Mouse (Mus musculus): ENCODE measurements at regions not wholly inside any gene's neighbourhood (a gene's known extent, or its start where the extent isn't known, plus 50 kb on each side); places are given as distances from the start of the nearest gene placed in this dataset.
"Not testable (repeated sequence)": the region's sequence is repeated elsewhere in the genome, so short reads cannot be mapped to it uniquely, and the experiment has no call there.

DNA sequence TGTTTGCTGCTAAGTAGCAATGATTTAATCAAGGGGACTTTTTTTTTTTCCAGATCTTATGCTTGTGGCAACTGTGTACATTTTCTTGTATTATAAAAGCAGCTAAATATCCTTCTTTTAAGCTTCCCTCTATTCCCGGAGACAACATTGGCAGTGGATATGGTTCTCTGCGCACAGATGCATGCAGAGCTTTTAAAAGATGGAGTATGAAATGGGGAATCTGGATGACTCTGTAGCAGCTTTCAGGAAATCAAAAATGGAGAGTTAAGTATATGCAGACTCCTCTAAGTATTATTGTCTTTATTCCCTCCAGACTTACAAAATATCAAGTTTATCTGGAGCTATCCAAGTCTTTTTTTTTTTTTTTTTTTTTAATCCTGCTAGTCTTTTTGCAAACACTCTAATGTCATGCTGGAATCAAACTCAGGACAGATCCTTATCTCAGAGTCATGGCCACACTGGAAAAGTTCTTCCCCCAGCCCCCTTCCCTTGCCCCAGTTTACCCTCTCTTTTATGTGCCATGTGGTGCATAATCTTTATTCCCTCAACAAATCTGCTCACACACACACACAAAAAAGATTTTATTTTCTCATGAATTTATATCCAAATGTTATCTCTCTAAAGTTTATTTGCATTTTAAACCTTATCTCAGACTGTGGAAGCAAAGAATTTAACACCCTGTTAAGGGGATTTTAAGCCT is 1080.3 kb upstream of the Cdh6 start:
- no peak overlapping the region for H3K4me2 ChIP-seq (replicated peaks)
- H3K9me3 ChIP-seq: no peaks in the 10 kb centered on the region
- H3K4me3 ChIP-seq: no peak overlapping the region
- H3K27ac ChIP-seq (replicated peaks): no peak overlapping the region
- no peaks in the 10 kb centered on the region for H3K36me3 ChIP-seq
- 87% methylated on average over 2 of the region's 2 CpGs for WGBS
- ATAC-seq (ENCODE audit: low FRiP score, low read depth): no peak
- no peaks in the 10 kb centered on the region for H3K4me1 ChIP-seq
- no peak overlapping the region for H3K9ac ChIP-seq (replicated peaks)
- no peaks in the 10 kb centered on the region for H3K27me3 ChIP-seq

DNA sequence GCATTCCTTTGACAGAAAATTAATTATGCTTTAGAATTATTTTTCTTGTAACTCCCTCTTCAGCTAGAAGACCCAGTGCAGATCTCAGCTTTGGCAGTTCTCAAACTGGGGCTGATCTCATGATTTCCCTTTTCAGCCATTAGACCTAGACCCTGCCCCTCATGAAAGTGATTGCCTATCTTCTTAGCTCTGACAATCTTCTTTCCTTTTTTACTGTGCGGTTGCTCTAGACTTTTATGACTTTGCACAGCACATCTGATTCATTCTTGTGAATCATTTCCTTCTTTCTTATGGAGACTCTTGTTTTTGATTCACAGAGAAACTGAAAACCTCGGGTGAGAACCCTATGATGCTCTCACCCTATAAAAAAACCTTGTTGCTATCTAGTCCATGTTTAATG is 1078.3 kb upstream of the Cdh6 start:
- no peak for ATAC-seq (ENCODE audit: low FRiP score, low read depth)
- Histone ChIP-seq H3K4me3 (no peak overlapping the region), H3K27me3 (no peaks in the 10 kb centered on the region), H3K4me1 (no peaks in the 10 kb centered on the region), H3K9me3 (no peaks in the 10 kb centered on the region), H3K36me3 (no peaks in the 10 kb centered on the region), H3K27ac (replicated peaks) (no peak overlapping the region), H3K4me2 (replicated peaks) (no peak overlapping the region), H3K9ac (replicated peaks) (no peak overlapping the region)
- WGBS: 92% methylated on average over 2 of the region's 2 CpGs

DNA sequence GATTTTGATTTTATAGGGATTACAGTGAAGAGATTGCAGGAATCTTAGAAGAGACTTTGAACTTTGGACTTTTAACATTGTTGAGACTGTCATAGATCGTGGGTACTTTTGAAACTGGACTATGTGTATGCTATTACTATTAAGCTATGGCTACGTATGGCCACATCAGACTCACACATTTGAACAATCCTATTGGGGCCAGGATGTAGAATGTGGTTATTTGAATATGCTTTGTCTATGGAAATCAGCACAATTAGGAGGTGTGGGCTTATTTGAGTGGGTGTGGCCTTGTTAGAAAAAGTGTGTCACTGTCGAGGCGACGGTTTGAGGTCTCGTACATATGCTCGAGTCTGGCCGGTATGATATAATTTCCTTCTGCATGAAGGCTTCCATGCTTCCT is 1041.8 kb upstream of the Cdh6 start:
- Histone ChIP-seq H3K9ac (replicated peaks) (no peak overlapping the region), H3K27me3 (no peaks in the 10 kb centered on the region), H3K4me1 (no peaks in the 10 kb centered on the region), H3K27ac (replicated peaks) (no peak overlapping the region), H3K36me3 (no peaks in the 10 kb centered on the region), H3K9me3 (no peaks in the 10 kb centered on the region), H3K4me2 (replicated peaks) (no peak overlapping the region), H3K4me3 (no peak overlapping the region)
- WGBS: 95% methylated on average over 8 of the region's 8 CpGs
- ATAC-seq (ENCODE audit: low FRiP score, low read depth): 0 out of 2 replicates have a peak, but pooled peaks have one; percentile 19

DNA sequence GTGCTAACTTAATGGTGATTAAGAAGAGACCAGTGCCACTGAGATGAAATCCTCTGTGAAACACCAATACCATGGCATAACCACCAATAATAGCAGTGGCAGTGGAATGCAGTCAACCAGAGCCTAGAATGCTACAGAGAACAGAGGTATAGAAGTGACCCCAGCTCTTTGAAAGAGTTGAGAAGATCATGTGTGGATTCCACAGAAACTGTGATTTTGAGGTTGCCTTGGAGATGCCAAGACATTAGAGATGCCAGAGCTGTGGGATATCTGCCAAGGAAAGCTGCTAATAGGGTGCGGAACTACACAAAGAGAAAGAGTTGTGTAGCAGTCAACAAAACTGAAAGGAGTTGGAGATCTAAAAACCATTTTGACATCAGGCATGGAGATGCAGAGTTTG is 1041.3 kb upstream of the Cdh6 start:
- Histone ChIP-seq H3K4me2 (replicated peaks) (no peak overlapping the region), H3K9ac (replicated peaks) (no peak overlapping the region), H3K9me3 (no peaks in the 10 kb centered on the region), H3K36me3 (no peaks in the 10 kb centered on the region), H3K27ac (replicated peaks) (no peak overlapping the region), H3K4me3 (no peak overlapping the region), H3K4me1 (no peaks in the 10 kb centered on the region), H3K27me3 (no peaks in the 10 kb centered on the region)
- 78% methylated on average over 1 of the region's 1 CpGs for WGBS
- ATAC-seq (ENCODE audit: low FRiP score, low read depth): no peak

DNA sequence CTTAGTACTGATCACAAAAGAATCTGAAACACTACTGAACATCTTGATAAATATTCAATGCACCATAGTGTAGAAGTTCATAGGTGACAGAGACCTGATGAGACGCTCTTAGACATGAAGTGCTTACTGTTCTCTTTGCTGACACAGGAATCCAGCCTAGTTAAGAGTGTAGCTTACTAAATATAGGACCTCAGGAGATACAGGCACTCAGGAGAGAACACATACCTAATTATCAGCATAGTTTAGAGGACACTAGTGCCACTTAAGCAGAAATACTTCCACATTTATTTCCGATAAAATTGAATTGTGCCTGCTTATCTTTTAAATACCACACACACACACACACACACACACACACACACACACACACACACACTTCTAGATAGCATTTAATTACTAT is 1004.0 kb upstream of the Cdh6 start:
- no peak overlapping the region for H3K27ac ChIP-seq (replicated peaks)
- H3K9me3 ChIP-seq: no peaks in the 10 kb centered on the region
- H3K4me1 ChIP-seq: no peaks in the 10 kb centered on the region
- H3K4me2 ChIP-seq (replicated peaks): no peak overlapping the region
- WGBS: 82% methylated on average over 2 of the region's 2 CpGs
- H3K4me3 ChIP-seq: no peak overlapping the region
- H3K36me3 ChIP-seq: no peaks in the 10 kb centered on the region
- H3K27me3 ChIP-seq: no peaks in the 10 kb centered on the region
- no peak overlapping the region for H3K9ac ChIP-seq (replicated peaks)
- no peak for ATAC-seq (ENCODE audit: low FRiP score, low read depth)

DNA sequence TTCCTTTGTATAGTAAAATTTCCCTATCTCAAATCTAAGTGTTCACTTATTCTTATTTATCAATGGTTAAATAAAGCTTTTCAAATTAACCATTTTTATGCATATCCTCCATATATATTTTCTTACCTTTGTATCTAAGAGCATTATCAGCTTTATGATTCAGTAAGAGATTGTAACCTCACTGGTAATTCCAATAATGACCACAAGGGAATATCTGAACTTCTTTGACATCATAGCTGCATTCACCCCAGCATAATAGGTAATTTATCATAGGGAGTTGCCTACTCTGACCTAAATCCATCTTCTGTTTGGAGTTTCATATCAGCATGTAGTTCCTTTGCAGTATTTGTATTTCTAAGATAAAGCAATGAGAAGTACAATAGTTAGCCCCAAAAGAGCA is 963.9 kb upstream of the Cdh6 start:
- Histone ChIP-seq H3K4me3 (no peak overlapping the region), H3K4me1 (no peaks in the 10 kb centered on the region), H3K9ac (replicated peaks) (no peak overlapping the region), H3K4me2 (replicated peaks) (no peak overlapping the region), H3K36me3 (no peaks in the 10 kb centered on the region), H3K9me3 (no peaks in the 10 kb centered on the region), H3K27me3 (no peaks in the 10 kb centered on the region), H3K27ac (replicated peaks) (no peak overlapping the region)
- no peak for ATAC-seq (ENCODE audit: low FRiP score, low read depth)

DNA sequence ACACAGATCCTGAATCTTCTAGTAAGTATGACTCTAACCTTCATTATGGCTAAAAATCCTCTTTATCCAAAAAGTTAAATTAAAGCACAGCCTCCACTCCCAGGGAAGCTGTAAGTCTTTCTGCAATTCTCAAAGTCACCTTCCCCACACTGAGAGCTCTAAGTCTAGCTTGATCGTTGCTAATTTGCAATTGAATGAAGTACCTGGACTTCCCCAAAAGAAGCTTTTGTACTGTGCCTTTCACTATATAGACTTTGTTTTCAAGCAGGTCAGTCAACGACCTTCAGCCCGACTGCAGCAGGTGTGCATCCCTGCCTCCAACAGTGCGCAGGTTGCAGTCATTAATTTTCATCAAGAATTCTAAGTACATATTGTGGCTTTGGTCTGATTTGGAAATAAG is 950.4 kb upstream of the Cdh6 start:
- no peak for ATAC-seq (ENCODE audit: low FRiP score, low read depth)
- 88% methylated on average over 4 of the region's 4 CpGs for WGBS
- H3K27ac ChIP-seq (replicated peaks): no peak overlapping the region
- no peaks in the 10 kb centered on the region for H3K4me1 ChIP-seq
- no peak overlapping the region for H3K4me3 ChIP-seq
- no peak overlapping the region for H3K9ac ChIP-seq (replicated peaks)
- peaks cover 8% of the 10 kb centered on the region; the same call in 1 of the 2 replicates for H3K9me3 ChIP-seq
- H3K36me3 ChIP-seq: no peaks in the 10 kb centered on the region
- no peak overlapping the region for H3K4me2 ChIP-seq (replicated peaks)
- no peaks in the 10 kb centered on the region for H3K27me3 ChIP-seq

DNA sequence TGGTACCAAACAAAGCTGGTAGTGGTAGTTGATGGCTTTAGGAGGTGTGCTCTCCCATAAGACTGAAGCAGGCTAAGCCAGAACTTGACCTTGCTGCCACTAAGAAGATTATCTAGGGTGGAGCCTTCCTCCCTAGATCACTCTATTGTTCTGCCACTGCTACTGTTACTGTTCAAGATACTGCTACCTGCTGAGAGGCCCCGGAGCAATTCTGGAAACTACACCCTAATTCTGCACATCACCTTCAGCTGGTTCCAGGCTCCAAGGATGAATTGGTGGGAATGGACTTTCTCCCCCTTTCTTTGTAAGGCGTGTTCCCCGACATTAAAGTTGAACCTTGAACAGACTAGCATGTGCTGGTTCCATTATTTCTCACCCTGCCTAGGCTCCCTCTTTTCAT is 944.8 kb upstream of the Cdh6 start:
- not testable (repeated sequence) for H3K9me3 ChIP-seq; H3K27ac ChIP-seq (replicated peaks); H3K4me3 ChIP-seq; H3K4me2 ChIP-seq (replicated peaks); ATAC-seq (ENCODE audit: low FRiP score, low read depth); H3K9ac ChIP-seq (replicated peaks); H3K36me3 ChIP-seq; H3K27me3 ChIP-seq; H3K4me1 ChIP-seq
- 83% methylated on average over 3 of the region's 3 CpGs for WGBS

DNA sequence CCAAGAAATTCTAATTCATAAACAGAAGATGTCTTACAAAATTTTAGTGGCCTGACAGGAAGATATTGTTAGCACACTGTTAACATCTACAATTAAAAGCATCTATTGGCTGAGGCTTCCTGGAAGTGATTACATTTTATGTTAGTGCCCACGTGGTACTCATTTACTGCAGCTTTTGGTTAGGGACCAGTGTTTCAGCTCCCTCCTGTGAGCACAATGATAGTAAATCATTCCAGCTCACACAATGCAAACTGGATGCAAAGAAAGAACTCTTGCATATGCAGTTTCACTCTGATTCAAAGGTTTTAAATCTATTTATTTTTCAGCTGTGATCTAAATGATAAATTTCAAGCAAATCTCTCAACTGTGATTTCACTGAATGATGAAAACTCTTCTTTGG is 928.3 kb upstream of the Cdh6 start:
- Histone ChIP-seq H3K36me3 (no peaks in the 10 kb centered on the region), H3K27ac (replicated peaks) (no peak overlapping the region)

DNA sequence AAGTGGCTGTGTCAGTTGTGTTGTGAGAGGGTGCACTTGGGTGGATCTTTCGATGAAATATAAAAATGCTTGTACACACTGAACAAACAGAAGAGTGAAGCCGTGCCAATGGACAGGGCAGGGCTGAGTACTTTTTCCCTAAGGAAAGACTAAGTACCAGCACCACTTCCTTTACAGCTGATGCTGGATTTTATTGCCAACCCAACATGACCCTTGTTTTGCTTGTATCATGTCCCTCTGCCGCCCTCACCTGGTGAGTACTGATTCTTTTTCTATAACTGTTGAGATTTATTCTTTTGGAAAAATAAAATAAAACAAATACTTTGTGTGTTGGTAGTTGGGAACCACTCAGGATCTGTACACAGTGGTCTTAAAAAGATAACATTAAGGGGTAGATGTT is 878.4 kb upstream of the Cdh6 start:
- Histone ChIP-seq H3K27me3 (no peaks in the 10 kb centered on the region), H3K4me1 (no peaks in the 10 kb centered on the region), H3K4me3 (no peak overlapping the region), H3K36me3 (no peaks in the 10 kb centered on the region), H3K4me2 (replicated peaks) (no peak overlapping the region), H3K27ac (replicated peaks) (no peak overlapping the region), H3K9me3 (no peaks in the 10 kb centered on the region), H3K9ac (replicated peaks) (no peak overlapping the region)
- no peak for ATAC-seq (ENCODE audit: low FRiP score, low read depth)
- WGBS: 62% methylated on average over 3 of the region's 3 CpGs

More for the DNA sequence above, 928.3 kb upstream of the Cdh6 start:
- no peak for ATAC-seq (ENCODE audit: low FRiP score, low read depth)
- Histone ChIP-seq H3K4me3 (no peak overlapping the region), H3K4me1 (no peaks in the 10 kb centered on the region), H3K4me2 (replicated peaks) (no peak overlapping the region), H3K9me3 (no peaks in the 10 kb centered on the region), H3K9ac (replicated peaks) (no peak overlapping the region), H3K27me3 (no peaks in the 10 kb centered on the region)
- WGBS: 38% methylated on average over 1 of the region's 1 CpGs

Measured in midbrain, embryonic 12.5 days (tissue).